Mouse (Mus musculus): ENCODE measurements around the gene Ube2g1. TPM values are rescaled to one million over a fixed set of nuclear protein-coding genes. Genes with fewer than 3 reads are reported as not detected.
A peak's percentile ranks its signal among the peaks of the same experiment; 100 is the strongest.

Gene Ube2g1
- polyA plus RNA-seq, 1 experiment: 13.3 TPM

- TF ChIP-seq CTCF (IDR thresholded peaks at IDR 0.05; ENCODE audit: borderline replicate concordance, control insufficient read depth, extremely low read depth, insufficient read depth, low read length, poor library complexity) (no peak), POLR2A (IDR thresholded peaks at IDR 0.05; ENCODE audit: control insufficient read depth, extremely low read depth, insufficient read depth, low read length, poor library complexity) (no peak)
- Histone ChIP-seq H3K4me1 (replicated peaks; ENCODE audit: control insufficient read depth, insufficient read depth, low read length) (no peaks in the 10 kb centered on the region), H3K4me3 (ENCODE audit: control insufficient read depth, insufficient read depth, low read length) (no peak overlapping the region), H3K36me3 (ENCODE audit: control insufficient read depth, insufficient read depth, low read length) (peaks cover 40% of the 10 kb centered on the region), H3K27ac (ENCODE audit: control insufficient read depth, insufficient read depth, low read length) (no peak overlapping the region), H3K27me3 (ENCODE audit: control insufficient read depth, insufficient read depth, low read length) (no peaks in the 10 kb centered on the region)
- peak; percentile 22 for DNase-seq
These were observed 118.9 kb downstream of the Ube2g1 start for GRCm38 (mm10) chr11:72726023-72726422.

GRCm38 (mm10) chr11:72733736-72734135, 126.7 kb downstream of the Ube2g1 start:
- TF ChIP-seq POLR2A (IDR thresholded peaks at IDR 0.05; ENCODE audit: control insufficient read depth, extremely low read depth, insufficient read depth, low read length, poor library complexity): no peak
- TF ChIP-seq CTCF (IDR thresholded peaks at IDR 0.05; ENCODE audit: borderline replicate concordance, control insufficient read depth, extremely low read depth, insufficient read depth, low read length, poor library complexity): no peak
- DNase-seq: no peak
- H3K36me3 ChIP-seq (ENCODE audit: control insufficient read depth, insufficient read depth, low read length): peaks cover 57% of the 10 kb centered on the region
- WGBS: 96% methylated on average over 3 of the region's 3 CpGs
- no peak overlapping the region for H3K27ac ChIP-seq (ENCODE audit: control insufficient read depth, insufficient read depth, low read length)
- no peaks in the 10 kb centered on the region for H3K27me3 ChIP-seq (ENCODE audit: control insufficient read depth, insufficient read depth, low read length)
- H3K4me1 ChIP-seq (replicated peaks; ENCODE audit: control insufficient read depth, insufficient read depth, low read length): no peaks in the 10 kb centered on the region
- H3K4me3 ChIP-seq (ENCODE audit: control insufficient read depth, insufficient read depth, low read length): no peak overlapping the region

- no peak for DNase-seq
- Histone ChIP-seq H3K27me3 (ENCODE audit: control insufficient read depth, insufficient read depth, low read length) (no peaks in the 10 kb centered on the region), H3K4me1 (replicated peaks; ENCODE audit: control insufficient read depth, insufficient read depth, low read length) (no peaks in the 10 kb centered on the region), H3K36me3 (ENCODE audit: control insufficient read depth, insufficient read depth, low read length) (peaks cover 50% of the 10 kb centered on the region), H3K27ac (ENCODE audit: control insufficient read depth, insufficient read depth, low read length) (no peak overlapping the region), H3K4me3 (ENCODE audit: control insufficient read depth, insufficient read depth, low read length) (no peak overlapping the region)
- no peak for TF ChIP-seq POLR2A (IDR thresholded peaks at IDR 0.05; ENCODE audit: control insufficient read depth, extremely low read depth, insufficient read depth, low read length, poor library complexity)
- TF ChIP-seq CTCF (IDR thresholded peaks at IDR 0.05; ENCODE audit: borderline replicate concordance, control insufficient read depth, extremely low read depth, insufficient read depth, low read length, poor library complexity): no peak
- 90% methylated on average over 4 of the region's 4 CpGs for WGBS
These were observed 127.9 kb downstream of the Ube2g1 start for GRCm38 (mm10) chr11:72734840-72735518.

GRCm38 (mm10) chr11:72735519-72735860, 128.4 kb downstream of the Ube2g1 start:
- no peak for DNase-seq
- H3K4me3 ChIP-seq (ENCODE audit: control insufficient read depth, insufficient read depth, low read length): no peak overlapping the region
- peaks cover 50% of the 10 kb centered on the region for H3K36me3 ChIP-seq (ENCODE audit: control insufficient read depth, insufficient read depth, low read length)
- no peaks in the 10 kb centered on the region for H3K4me1 ChIP-seq (replicated peaks; ENCODE audit: control insufficient read depth, insufficient read depth, low read length)
- H3K27me3 ChIP-seq (ENCODE audit: control insufficient read depth, insufficient read depth, low read length): no peaks in the 10 kb centered on the region
- WGBS: 96% methylated on average over 2 of the region's 2 CpGs
- TF ChIP-seq POLR2A (IDR thresholded peaks at IDR 0.05; ENCODE audit: control insufficient read depth, extremely low read depth, insufficient read depth, low read length, poor library complexity) (no peak), CTCF (IDR thresholded peaks at IDR 0.05; ENCODE audit: borderline replicate concordance, control insufficient read depth, extremely low read depth, insufficient read depth, low read length, poor library complexity) (no peak)
- no peak overlapping the region for H3K27ac ChIP-seq (ENCODE audit: control insufficient read depth, insufficient read depth, low read length)

Other genes starting within 250 kb of the Ube2g1 start
- 0.11 and 0.27 TPM in 2 replicates for gene Tekt1, start 244.8 kb upstream of the Ube2g1 start, polyA plus RNA-seq (2012; rRNA removed)
- 1.7 and 2.7 TPM in 2 replicates for gene Smtnl2, start 195.6 kb upstream of the Ube2g1 start, polyA plus RNA-seq (2012; rRNA removed)
- gene Ggt6, start 171.8 kb upstream of the Ube2g1 start, polyA plus RNA-seq (2012; rRNA removed): 4.0 and 4.3 TPM in 2 replicates
- 57.1 and 67.8 TPM in 2 replicates for gene Mybbp1a, start 165.9 kb upstream of the Ube2g1 start, polyA plus RNA-seq (2012; rRNA removed)
- gene Spns2, start 117.4 kb upstream of the Ube2g1 start, polyA plus RNA-seq (2012; rRNA removed): 8.9 and 10.6 TPM in 2 replicates
- gene Spns3, start 56.8 kb upstream of the Ube2g1 start, polyA plus RNA-seq (2012; rRNA removed): 13.5 and 15.4 TPM in 2 replicates
- 41.1 and 41.2 TPM in 2 replicates for gene Ankfy1, start 82.7 kb downstream of the Ube2g1 start, polyA plus RNA-seq (2012; rRNA removed)
- 3.6 and 4.8 TPM in 2 replicates for gene Cyb5d2, start 188.9 kb downstream of the Ube2g1 start, polyA plus RNA-seq (2012; rRNA removed)
- gene Zzef1, start 188.9 kb downstream of the Ube2g1 start, polyA plus RNA-seq (2012; rRNA removed): 52.8 and 54.0 TPM in 2 replicates